Mouse (Mus musculus): ENCODE results near the gene C1qc. TPM values are rescaled to one million over a fixed set of nuclear protein-coding genes. Genes with fewer than 3 reads are reported as not detected.

Gene C1qc
- total RNA-seq, 2 experiments from 2014 or later, result 37.3 to 45.0 TPM

DNA sequence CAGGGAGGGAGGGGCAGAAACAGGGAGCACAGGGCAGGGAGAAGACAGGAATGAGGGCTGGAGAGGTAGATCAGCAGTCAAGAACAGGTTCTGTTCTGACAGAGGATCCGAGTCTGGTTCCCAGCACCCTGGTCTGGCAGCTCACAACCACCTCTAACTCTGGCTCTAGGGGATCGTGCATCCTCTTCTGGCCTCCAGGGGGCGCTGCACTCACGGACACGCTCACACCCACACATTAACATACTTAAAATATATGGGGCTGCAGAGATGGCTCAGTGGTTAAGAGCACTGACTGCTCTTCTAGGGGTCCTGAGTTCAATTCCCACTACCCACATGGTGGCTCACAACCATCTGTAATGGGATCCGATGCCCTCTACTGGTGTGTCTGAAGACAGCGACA, 32.8 kb downstream of the C1qc start:
- no peak for DNase-seq (ENCODE audit: extremely low spot score in 1 of 2, low spot score in 1 of 2)

DNA sequence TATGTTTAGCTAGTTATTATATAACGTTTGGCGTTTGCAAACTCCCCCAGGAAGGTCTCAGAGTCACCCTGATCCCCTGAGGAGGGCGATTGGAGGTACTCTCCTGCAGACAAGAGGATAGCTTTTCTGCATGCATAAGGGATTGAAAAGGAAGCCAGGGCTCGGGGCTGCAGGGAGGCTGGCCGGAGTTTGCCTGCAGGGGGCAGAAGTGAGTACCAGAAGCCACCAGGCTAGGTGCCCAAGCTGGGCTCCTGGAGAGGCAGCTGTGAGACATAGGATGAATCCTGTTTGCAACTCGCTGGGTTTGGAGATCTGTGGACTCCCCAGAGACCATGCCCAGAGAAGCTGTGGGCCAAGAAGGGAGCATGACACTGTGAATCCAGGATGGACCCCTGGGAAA, 37.8 kb downstream of the C1qc start:
- peak; percentile 48 to 64 for DNase-seq (ENCODE audit: extremely low spot score in 1 of 2, low spot score in 1 of 2)

DNA sequence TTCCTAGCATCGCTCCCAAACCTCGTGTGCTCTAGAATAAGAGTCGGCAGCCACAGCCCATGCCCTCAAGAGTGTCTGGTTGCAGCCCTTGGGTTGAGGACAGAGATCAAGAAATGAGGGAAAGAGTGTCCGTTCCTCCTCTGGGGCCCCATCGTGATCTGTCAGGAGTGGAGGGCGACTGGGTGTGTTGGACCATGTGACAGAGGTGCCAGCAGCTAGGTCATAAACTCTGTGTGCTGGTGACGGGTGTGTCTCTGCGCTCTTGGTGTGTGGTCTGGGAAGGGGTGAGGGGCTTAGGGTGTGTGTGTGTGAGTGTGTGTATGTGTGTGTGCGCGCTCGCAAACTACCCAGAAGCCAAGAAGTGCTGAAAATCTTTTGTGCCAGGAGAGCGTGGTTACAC, 39.9 kb downstream of the C1qc start:
- no peak for DNase-seq (ENCODE audit: extremely low spot score in 1 of 2, low spot score in 1 of 2)

DNA sequence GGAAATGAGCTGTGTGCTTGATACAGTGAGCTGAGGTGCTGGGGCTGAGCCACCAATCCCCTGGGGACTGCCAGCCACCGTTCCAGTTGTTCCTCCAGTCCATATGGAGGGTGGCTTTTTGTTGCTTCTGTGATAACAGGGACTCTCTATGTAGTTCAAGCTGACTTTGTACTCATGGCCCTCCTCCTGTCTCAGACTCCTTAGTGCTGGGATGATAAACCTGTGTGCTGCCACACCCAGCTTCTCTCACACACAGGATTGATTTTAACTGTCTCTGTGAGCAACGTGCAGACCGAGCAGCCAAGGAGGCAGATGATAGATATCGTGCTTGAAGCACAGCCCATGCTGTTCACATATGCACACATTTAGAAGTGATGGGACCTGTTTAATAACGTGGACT, 40.7 kb downstream of the C1qc start:
- no peak for DNase-seq (ENCODE audit: extremely low spot score in 1 of 2, low spot score in 1 of 2)

DNA sequence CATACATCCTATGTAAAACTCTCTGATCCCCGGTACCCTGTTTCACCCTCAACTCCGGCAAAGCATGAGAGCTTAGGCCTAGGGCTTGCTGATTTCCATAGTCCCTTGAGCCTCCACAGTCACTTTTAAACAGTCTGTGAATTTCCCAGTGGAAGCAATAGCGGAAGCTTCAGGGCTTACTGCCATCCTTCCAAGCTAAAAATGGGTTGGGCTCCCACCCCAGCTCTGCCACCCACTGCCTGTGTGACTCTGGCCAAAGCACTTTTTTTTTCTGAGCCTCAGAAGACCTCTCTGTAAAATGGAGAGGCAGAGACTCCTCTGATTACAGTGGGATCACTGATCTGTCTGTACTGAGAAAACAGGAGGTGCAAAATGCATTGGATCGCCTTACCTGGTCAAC, 44.3 kb downstream of the C1qc start:
- DNase-seq (ENCODE audit: extremely low spot score in 1 of 2, low spot score in 1 of 2), result no peak

DNA sequence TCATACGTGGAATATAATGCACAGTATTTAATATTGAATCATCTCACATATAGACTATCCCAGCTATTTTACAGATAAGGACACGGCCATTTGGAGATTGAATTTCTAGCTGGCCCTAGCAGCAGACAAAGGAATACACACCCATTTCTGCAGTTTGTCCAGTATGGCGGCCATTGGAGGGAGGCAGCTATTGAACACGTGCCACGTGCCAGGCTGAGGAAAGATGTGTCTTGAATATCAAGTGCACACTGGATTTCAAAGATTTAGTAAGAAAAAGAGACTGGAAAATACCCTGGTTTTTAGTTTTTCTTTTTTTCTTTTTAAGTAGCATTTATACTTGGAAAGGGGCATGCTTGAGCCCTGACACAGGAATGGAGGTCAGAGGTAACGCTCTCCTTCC, 45.7 kb downstream of the C1qc start:
- DNase-seq (ENCODE audit: extremely low spot score in 1 of 2, low spot score in 1 of 2), result no peak

DNA sequence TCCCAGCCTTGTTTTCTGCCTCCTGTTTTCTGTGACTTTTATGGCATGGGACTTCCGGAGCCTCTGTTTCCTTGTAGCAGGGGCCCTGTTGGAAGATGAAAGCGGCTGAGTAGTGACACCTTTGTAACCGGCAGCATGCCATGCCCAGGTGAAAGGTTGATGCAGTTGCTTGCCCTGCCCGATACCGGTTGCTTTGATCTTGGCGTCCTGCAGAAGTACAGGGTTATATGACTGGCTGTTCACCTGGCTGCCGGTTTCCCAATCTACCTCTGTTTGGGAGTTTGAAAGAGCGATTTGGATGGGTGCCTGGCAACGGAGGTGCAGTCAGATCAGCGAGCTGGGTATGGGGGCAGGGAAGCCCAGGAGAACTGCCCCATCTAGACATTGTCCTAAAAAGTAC, 50.1 kb downstream of the C1qc start:
- DNase-seq (ENCODE audit: extremely low spot score in 1 of 2, low spot score in 1 of 2), result no peak

DNA sequence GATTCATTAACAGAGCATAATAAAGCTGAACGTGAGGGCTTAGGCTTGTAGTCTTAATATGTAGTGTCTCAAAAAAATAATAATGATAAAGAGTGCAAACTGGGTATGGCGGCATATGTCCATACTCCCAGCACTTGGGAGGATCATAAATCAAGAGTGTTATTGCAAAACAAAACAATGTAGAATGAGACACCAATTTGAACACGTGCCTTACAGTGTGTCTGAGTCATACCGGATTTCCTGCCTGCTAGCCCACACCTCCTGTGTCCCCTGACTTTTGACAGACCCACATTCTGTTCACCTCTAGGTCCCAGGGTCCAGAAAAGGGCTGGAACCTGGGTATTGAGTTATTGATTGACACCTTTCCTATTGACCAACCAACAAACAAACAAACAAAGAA, 50.8 kb downstream of the C1qc start:
- DNase-seq (ENCODE audit: extremely low spot score in 1 of 2, low spot score in 1 of 2), result no peak

DNA sequence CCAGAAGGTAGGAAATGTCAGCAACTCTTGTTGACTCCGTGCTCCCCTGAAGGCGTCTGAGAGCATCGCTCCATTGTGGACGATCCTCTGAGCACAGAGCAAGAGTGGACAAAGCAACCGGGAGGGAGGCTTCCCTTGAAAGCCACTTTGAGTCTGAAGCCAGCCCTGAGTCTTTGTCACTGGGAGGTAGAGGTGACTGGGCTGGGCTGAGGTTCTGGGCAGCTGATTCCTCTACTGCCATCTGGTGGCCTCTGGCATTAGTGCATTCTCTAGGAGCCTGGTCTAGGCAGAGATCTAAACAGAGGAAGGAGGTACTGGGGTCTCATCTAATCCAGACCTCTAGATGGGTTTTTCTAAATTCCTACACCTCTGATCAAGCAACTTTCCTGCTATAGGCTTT, 51.8 kb downstream of the C1qc start:
- DNase-seq (ENCODE audit: extremely low spot score in 1 of 2, low spot score in 1 of 2), result peak; percentile 76 to 88

Other genes with a start within 250 kb of the C1qc start
- 10 to 100 TPM; 24.0 to 29.2 TPM for gene Ephb2, start 57.1 kb downstream of the C1qc start, total RNA-seq (2021)
- 10 to 100 TPM; 50.7 to 56.9 TPM for gene C1qb, start 6.9 kb downstream of the C1qc start, total RNA-seq (2021)
- gene C1qa, start 5.7 kb upstream of the C1qc start, total RNA-seq (2021), result 10 to 100 TPM; 48.2 to 51.3 TPM
- 1 to 10 TPM; 1.9 to 2.3 TPM for gene Epha8, start 63.8 kb upstream of the C1qc start, total RNA-seq (2021)
- gene Zbtb40, start 155.7 kb upstream of the C1qc start, total RNA-seq (2021), result 10 to 100 TPM in 1 of 2 experiments, 1 to 10 TPM in 1; 8.8 to 11.3 TPM